Mouse (Mus musculus) frontal cortex, postnatal 25 days (tissue): ENCODE measurements at regions not wholly inside any gene's neighbourhood (a gene's known extent, or its start where the extent isn't known, plus 50 kb on each side); places are given as distances from the start of the nearest gene placed in this dataset.

Experiments
- DNase-seq, 2 experiments: peaks; one replicate each; pipeline ENCODE4 v3.0.0; 2022; ENCODE audit warnings: low spot score in 2 of 2

- DNase-seq: no peak
Observed at GRCm38 (mm10) chr13:71247241-71247640, 405.6 kb upstream of the Adamts16 start.

GRCm38 (mm10) chr13:71245326-71245725 lies 403.7 kb upstream of the Adamts16 start:
- no peak for DNase-seq

- DNase-seq: no peak
Observed at GRCm38 (mm10) chr13:71239782-71240181, 398.2 kb upstream of the Adamts16 start.

- no peak for DNase-seq
Observed at GRCm38 (mm10) chr13:71235338-71235737, 393.7 kb upstream of the Adamts16 start.

GRCm38 (mm10) chr13:71231182-71231581 lies 389.6 kb upstream of the Adamts16 start:
- no peak for DNase-seq

GRCm38 (mm10) chr13:71214776-71215175 lies 373.2 kb upstream of the Adamts16 start:
- no peak for DNase-seq

GRCm38 (mm10) chr13:71211363-71211762 lies 369.8 kb upstream of the Adamts16 start:
- no peak for DNase-seq

GRCm38 (mm10) chr13:71210658-71211251 lies 369.1 kb upstream of the Adamts16 start:
- DNase-seq: no peak

GRCm38 (mm10) chr13:71205708-71206107 lies 364.1 kb upstream of the Adamts16 start:
- no peak for DNase-seq

- DNase-seq: no peak
Observed at GRCm38 (mm10) chr13:71200656-71201055, 359.0 kb upstream of the Adamts16 start.

GRCm38 (mm10) chr13:71195675-71196074 lies 354.1 kb upstream of the Adamts16 start:
- DNase-seq: no peak

GRCm38 (mm10) chr13:71184500-71184899 lies 342.9 kb upstream of the Adamts16 start:
- no peak for DNase-seq

- no peak for DNase-seq
Observed at GRCm38 (mm10) chr13:71179083-71179482, 337.5 kb upstream of the Adamts16 start.

- no peak for DNase-seq
Observed at GRCm38 (mm10) chr13:71174335-71174734, 332.7 kb upstream of the Adamts16 start.

- no peak for DNase-seq
Observed at GRCm38 (mm10) chr13:71166226-71166625, 324.6 kb upstream of the Adamts16 start.

GRCm38 (mm10) chr13:71165096-71165920 lies 323.7 kb upstream of the Adamts16 start:
- DNase-seq: no peak

- DNase-seq: no peak
Observed at GRCm38 (mm10) chr13:71164012-71164411, 322.4 kb upstream of the Adamts16 start.

- DNase-seq: no peak
Observed at GRCm38 (mm10) chr13:71162952-71163351, 321.3 kb upstream of the Adamts16 start.

- DNase-seq: no peak
Observed at GRCm38 (mm10) chr13:71158300-71158860, 316.8 kb upstream of the Adamts16 start.

- DNase-seq: no peak
Observed at GRCm38 (mm10) chr13:71157656-71158299, 316.2 kb upstream of the Adamts16 start.

- no peak for DNase-seq
Observed at GRCm38 (mm10) chr13:71150092-71150491, 308.5 kb upstream of the Adamts16 start.

- DNase-seq: no peak
Observed at GRCm38 (mm10) chr13:71149303-71149696, 307.7 kb upstream of the Adamts16 start.
